Mouse (Mus musculus) heart, postnatal 25 days (tissue): ENCODE results near the gene Rnf144a. TPM values are rescaled to one million over a fixed set of nuclear protein-coding genes. Genes with fewer than 3 reads are reported as not detected.
A peak's percentile ranks its signal among the peaks of the same experiment; 100 is the strongest.

Experiments
- DNase-seq: peaks from one replicate; pipeline ENCODE4 v3.0.0; 2022; ENCODE audit warnings: low spot score
- intact Hi-C: fragments of 180-260 bp; cut with DNase I; formaldehyde crosslinking; loops from one replicate; pipeline ENCODE4 v1.15.1; 2025
- total RNA-seq, 2 experiments: library from RNA; stranded (reverse); gene quantifications; 2 replicates each; pipeline ENCODE4 v1.2.3; 2021

Gene Rnf144a
- total RNA-seq, 2 experiments from 2014 or later: 15.5 to 22.1 TPM

- DNase-seq: peak; percentile 24
- intact Hi-C loops: loop anchor here (2.0 kb wide), 1 partner anchor 82 kb away; no protein-coding TSS in a partner anchor
These were observed 2.3 kb downstream of the Rnf144a start for GRCm38 (mm10) chr12:26412802-26413201.

DNA sequence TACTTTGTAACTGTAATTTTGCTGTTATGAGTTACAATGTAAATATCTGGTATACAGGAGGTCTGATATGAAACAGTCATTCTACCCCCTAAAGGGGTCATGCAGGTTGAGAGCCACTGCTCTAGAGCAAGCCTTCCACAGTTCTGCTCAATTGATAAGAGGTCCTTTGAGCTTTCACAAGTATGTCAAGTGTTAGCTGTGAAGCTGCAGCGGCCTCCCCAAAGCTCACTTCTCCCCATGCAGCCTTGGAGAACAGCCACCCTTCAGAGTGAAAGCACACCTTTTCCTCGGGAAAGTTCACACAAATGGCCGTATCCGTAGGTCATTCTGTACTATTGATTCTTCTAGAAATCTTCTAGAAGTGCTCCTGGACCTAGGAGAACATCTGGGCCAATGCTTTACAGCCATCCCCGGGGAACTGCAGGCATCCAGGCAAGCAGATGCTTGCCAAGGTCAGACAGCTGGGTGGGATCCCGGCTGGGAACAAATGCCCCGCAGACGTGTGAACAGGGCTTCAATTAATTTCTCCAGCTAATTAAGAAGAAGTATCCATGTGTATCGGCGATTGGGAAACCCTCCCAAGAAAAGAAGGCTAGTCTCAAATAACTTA is 3.1 kb downstream of the Rnf144a start:
- DNase-seq: no peak
- intact Hi-C loops: loop anchor here (2.0 kb wide), 1 partner anchor 81 kb away; no protein-coding TSS in a partner anchor

GRCm38 (mm10) chr12:26410443-26410842 is 4.6 kb downstream of the Rnf144a start:
- no peak for DNase-seq
- intact Hi-C loops: no loop called here

DNA sequence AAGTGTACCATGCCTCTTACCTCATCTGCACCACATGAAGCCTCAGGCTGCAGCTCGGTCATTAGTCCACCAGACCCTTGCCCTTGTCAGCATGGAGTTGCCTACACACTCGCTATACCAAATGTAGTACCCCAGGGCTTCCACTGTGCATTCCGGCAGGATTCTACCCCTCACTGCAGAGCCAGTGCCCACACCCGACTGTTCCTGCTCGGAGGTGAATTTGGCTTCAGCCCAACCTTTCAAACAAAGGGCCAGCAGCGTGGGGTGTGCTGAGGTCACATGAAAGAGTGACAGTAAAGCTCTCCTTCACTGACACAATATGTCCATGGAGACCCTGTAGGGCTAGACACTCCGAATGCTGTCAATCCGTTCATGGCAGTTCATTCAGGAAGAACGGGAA is 6.3 kb downstream of the Rnf144a start:
- intact Hi-C loops: no loop called here
- no peak for DNase-seq

DNA sequence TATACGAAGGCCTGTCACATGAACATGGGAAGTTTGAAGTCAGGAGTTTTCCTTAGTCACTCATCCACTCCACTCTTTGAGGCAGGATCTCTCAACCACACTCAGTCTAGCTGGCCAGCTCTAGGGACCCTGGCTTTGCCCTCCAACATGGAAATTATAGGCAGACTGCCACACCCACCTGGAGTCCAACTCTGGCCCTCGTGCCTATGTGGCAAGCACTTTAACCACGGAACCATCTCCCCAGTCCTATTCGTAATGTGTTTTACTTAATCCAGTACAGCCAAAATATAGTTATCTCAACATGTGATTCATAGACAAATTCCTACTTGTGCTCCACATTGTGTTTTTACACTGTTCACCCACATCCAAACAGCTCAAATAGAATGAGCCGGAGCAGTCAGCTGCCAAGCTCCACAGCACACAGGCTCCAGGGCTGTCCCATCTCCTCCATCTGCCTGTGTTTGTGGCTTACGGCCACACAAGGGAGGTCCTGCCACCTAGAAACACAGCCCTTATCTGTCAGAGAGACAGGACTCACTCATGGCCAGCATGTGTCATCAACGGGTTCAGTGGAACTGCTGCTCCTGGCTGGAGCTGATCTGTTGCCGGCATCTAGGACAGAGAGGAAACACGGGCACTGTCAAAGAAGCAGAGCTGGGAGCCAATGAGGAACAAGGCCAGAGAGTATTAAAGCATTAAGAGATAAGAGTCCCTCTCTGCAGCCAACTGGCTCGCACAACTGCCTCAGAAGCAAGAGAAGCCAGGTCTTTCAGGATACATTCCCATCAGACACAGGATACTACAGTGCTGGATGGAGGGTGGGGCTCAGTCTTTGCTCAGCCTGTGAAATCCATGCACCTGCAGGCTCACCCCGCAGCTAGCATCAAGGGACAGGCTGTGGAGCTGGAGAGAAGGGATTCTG is 10.0 kb downstream of the Rnf144a start:
- intact Hi-C loops: loop anchor here (2.0 kb wide), 1 partner anchor 48 kb away; no protein-coding TSS in a partner anchor
- DNase-seq: peak; percentile 54

- intact Hi-C loops: loop anchor here (2.0 kb wide), 1 partner anchor 47 kb away; no protein-coding TSS in a partner anchor
- peak; percentile 48 for DNase-seq
These were observed 11.5 kb downstream of the Rnf144a start for GRCm38 (mm10) chr12:26403372-26404125.

DNA sequence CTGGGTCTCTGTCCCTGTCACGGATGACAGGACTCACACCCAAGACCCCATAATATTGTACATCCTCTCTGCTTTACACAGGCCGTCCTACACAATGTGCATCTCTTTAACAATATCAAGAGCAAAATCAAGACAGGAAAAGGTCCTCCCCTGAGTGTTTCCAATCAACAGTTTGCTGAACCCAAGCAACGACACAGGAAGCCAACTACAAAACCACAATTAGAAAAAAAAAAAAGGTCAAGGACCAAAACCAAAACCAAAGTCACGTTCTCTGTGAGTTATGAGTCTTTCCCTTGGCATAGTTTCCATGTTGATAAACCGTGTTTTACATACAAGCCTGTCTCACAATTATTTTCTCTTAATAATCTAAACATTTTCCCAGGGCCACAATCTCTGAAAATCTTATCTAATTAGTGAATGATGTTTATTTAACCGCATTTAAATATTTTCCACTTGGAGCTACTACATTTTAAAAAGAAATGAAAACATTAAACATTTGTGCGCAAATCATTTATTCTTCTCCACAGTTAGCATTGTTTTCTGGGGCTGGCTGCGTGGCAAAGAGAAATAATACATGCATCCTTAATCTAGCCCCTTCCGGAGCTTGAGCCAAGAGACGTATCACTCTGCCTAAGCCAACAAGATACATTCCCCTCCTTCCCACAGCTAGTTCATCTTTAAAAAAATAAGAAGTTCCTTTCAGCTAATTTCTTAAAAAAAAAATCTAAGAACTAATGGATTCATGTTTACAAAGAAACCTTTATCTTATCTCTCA is 13.2 kb downstream of the Rnf144a start:
- DNase-seq: no peak
- intact Hi-C loops: no loop called here

DNA sequence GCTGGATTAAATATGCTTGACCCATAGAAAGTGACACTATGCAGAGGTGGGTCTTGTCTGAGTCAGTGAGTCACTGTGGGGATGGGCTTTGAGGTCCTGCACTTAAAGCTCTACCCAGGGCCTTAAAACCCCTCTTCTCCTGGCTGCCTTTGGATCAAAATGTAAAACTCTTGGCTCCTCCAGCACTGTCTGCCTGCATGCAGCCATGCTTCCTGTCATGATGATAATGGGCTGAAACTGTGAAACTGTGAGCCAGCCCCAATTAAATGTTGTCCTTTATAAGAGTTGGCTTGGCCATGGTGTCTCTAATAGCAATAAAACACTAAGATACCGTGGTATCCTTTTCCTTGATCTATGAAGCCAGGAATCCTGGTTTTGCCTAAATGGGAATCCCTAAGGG is 13.8 kb downstream of the Rnf144a start:
- intact Hi-C loops: no loop called here
- DNase-seq: no peak

- DNase-seq: no peak
These were observed 14.3 kb downstream of the Rnf144a start for GRCm38 (mm10) chr12:26400762-26401161.

DNA sequence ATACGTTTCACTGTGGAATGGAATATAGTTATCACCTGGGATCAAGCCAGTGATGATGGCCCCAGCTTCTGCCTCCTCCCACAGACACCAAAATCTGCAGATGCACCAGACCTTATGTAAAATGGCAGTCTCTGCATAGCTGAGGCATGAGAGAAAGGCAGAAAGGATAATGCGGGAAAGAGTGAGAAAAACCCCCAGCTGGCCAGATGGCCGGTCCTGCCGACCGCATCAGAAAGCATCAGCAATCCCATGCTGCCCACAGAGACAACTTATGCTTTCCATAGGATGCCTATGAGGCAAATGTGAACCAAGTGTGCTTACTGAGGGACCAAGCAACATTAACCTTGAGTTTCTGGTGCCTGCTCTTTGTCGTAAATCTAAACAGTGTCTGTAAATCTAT is 15.7 kb downstream of the Rnf144a start:
- intact Hi-C loops: no loop called here
- DNase-seq: no peak

More at GRCm38 (mm10) chr12:26400762-26401161, 14.3 kb downstream of the Rnf144a start:
- intact Hi-C loops: no loop called here

GRCm38 (mm10) chr12:26398597-26398996 is 16.5 kb downstream of the Rnf144a start:
- intact Hi-C loops: no loop called here
- no peak for DNase-seq

DNA sequence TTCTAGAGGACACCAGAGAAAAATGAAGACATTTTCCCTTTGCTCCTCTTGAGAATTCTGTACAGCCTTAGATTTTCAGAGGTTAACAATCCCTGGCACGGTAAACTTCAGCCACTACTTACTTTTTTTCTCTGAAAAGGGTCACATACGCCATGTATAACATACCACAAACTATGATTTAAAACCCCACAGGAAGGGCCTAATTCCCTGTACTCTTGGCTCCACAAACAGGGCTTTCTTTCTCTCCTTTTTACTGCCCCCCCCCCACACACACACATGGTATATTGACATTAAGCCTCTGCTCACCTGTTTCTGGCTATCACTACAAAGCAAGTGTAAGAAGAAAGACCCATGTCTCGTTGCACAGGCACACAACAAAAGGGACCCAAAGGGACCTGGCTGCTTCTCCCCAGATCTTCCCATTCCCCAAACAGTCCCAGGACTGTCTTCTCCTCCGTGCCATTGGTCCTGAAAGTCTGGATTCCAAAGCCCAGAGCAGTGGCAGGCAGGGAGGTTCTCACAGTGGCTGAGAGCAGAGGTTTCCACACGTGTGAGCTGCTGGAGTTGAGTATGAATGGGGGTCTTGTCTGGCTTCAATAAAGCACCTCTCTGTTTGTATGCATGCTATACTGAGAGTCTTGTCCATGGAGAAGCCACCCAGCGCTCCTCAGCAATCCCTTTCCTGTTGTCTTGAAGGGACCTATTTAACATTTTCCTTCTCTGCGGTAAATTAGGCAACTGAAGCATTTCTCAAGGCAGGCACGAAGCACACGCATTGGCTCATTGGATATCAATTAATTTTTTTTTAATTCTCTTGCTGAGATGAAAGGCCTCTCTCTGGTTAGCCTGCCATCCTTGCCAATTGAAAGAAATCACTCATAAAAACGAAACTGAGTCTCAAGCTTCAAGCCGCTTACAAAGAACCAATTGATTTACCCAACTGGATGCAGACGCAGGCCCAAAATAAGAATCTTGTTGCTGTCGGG is 20.3 kb downstream of the Rnf144a start:
- no peak for DNase-seq
- intact Hi-C loops: no loop called here

DNA sequence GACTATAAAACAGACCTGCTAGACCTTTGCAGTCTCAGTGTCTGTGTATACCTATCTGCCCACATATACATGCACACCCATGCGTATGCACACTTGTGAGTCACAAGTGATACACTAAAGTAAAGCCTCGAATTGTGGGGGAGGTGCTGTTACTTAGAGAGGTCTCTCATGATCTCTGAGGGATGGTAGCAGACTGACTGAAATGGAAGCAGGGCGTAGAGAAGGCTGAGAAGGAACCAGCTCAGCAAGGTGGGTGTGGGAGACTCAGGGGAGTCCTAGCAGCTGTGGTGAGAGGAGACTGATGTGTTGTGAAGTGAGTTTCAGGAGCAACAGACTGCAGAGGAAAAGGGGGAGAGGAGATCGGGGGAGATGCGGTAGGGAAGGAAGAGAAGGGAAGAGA is 21.8 kb downstream of the Rnf144a start:
- intact Hi-C loops: no loop called here
- DNase-seq: no peak

DNA sequence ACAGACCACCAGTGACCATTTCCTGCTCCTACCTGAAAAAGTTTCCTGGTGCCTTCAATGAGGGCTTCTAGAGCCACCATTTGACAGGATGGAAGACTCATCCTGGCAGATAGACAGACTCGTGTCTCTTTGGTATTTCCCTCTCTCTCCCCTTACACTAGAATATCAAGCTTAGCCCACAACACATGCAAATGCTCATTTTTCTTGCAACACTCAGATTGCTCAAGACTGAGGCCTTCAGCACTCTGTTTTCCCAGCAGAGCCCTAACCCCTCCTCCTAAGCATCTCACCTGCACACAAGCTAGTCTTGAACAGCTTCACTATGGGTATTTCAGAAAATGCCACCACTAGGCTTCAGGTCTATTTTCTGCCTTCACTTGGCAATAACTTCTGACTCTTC is 23.9 kb downstream of the Rnf144a start:
- intact Hi-C loops: no loop called here
- no peak for DNase-seq

GRCm38 (mm10) chr12:26387523-26387922 is 27.5 kb downstream of the Rnf144a start:
- intact Hi-C loops: no loop called here
- no peak for DNase-seq

DNA sequence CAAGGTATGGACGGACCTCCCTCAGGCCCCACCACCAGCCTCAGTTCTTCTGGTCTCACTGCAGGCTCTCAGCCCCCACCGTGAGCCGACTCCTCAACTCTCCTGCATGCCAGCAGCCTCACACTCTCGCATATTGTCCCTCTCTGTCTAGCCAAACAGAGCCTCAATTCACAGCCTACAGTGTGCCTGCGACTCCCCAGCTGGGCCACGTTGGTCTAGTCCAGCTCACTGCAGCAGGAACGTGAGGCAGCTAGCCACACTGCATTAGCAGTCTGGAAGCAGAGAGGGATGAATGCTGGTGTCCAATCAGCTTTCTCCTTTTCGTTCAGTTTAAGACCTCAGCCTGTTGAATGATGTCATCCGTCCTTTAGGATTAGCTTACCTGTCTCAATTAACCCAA is 28.1 kb downstream of the Rnf144a start:
- intact Hi-C loops: no loop called here
- no peak for DNase-seq

DNA sequence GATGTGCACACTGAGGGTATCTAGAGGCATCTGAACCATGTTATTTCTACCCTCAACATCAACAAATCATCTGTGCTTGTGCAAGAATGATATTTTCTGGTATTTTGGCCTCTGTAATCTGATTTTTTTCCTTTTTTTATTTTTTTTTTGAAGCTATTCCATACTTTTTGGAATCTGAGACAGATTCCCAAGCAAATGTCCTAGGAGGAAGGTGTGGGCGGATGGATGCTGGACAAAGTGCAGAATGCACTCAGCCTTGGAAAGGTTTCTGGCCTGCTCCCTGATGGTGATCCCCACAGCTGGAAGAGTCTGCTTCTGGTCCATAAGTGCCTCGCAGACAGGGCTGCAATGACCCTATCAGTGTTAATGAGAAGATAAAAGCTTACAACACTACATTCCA is 28.9 kb downstream of the Rnf144a start:
- no peak for DNase-seq
- intact Hi-C loops: no loop called here

DNA sequence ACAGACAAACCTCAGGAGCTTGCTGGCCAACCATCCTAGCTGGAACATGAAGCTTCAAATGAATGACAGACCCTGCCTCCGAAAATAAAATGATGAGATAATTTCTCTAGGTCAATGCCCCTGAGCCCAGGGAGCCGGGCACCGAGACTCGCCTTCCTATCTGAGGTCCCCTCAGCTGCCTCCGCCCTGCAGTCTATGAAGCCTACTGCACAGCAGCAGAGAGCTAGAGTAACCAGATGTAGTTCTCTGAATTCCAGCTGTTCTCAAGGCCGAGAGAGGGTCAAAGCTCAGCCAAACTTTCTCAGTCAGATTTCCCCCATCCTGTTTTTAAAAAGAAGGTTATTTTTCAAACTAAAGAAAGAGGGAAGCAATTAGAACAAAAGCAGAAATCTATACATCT is 29.3 kb downstream of the Rnf144a start:
- no peak for DNase-seq
- intact Hi-C loops: loop anchor here (2.0 kb wide), 1 partner anchor 15 kb away; no protein-coding TSS in a partner anchor
